Mouse (Mus musculus): ENCODE results near the gene Calm2. TPM values are rescaled to one million over a fixed set of nuclear protein-coding genes. Genes with fewer than 3 reads are reported as not detected.
A peak's percentile ranks its signal among the peaks of the same experiment; 100 is the strongest.

Gene Calm2
- total and polyA plus RNA-seq, 2 experiments from 2014 or later = 841 to 3,128 TPM

DNA sequence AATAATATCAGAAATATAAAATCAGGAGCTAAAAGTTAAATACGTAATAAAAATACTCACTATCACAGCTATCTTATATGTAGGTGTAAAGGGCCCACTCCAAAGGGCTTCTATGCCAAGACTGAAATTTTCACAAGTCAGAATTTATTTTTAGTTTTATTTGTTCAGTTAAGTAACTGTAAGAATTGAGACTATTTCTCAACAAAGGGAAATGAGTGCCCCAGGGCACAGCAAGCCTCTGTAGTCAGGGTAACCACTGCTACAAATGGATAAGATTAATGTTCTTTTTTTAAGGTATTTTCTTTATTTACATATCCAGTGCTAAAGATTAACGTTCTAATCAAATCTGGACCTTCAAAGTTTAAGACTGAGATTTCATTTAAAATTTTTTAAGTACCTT, 7.3 kb downstream of the Calm2 start:
- H3K4me1 ChIP-seq (ENCODE audit: insufficient read depth, low read length) = peaks cover 22% of the 10 kb centered on the region
- ATAC-seq = no peak
- H3K36me3 ChIP-seq (ENCODE audit: insufficient read depth, low read length) = peaks cover 5% of the 10 kb centered on the region; the same call in 1 of the 2 replicates
- no peaks in the 10 kb centered on the region for H3K9me3 ChIP-seq (ENCODE audit: low read length)
- no peaks in the 10 kb centered on the region for H3K27me3 ChIP-seq (ENCODE audit: insufficient read depth, low read length)
- H3K4me3 ChIP-seq (ENCODE audit: low read length) = no peak overlapping the region
- H3K4me2 ChIP-seq (ENCODE audit: low read depth, low read length) = no peak overlapping the region
- no peak overlapping the region for H3K27ac ChIP-seq
- no peak for DNase-seq (ENCODE audit: low spot score)
- WGBS = 83% methylated on average over 2 of the region's 2 CpGs
- no peak overlapping the region for H3K9ac ChIP-seq (replicated peaks; ENCODE audit: low read length)
- TF ChIP-seq CTCF (IDR thresholded peaks at IDR 0.05; ENCODE audit: low read depth) = no peak

DNA sequence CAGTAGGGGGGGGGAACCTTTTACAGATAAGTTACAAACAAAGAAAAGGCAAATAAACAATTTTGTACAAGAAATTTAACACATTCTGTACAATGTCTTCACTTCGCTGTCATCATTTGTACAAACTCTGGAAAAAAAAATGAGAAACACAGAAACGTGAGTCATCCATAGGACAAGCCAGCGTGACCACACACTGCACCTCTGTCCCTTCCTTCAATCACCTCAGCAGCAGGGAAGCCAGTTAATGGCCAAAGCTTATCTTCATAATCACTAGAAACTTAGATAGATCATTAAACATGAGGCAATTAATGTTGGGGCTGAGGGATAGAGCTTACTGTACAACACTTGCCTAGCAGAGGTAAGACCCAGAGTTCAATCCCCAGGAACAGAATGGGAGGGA, 12.8 kb downstream of the Calm2 start:
- Histone ChIP-seq H3K9ac (replicated peaks; ENCODE audit: low read length) (no peak overlapping the region), H3K4me1 (ENCODE audit: insufficient read depth, low read length) (no peaks in the 10 kb centered on the region), H3K4me2 (ENCODE audit: low read depth, low read length) (no peak overlapping the region), H3K4me3 (ENCODE audit: low read length) (no peak overlapping the region), H3K36me3 (ENCODE audit: insufficient read depth, low read length) (peaks cover 33% of the 10 kb centered on the region), H3K9me3 (ENCODE audit: low read length) (no peaks in the 10 kb centered on the region), H3K27ac (no peak overlapping the region), H3K27me3 (ENCODE audit: insufficient read depth, low read length) (no peaks in the 10 kb centered on the region)
- TF ChIP-seq CTCF (IDR thresholded peaks at IDR 0.05; ENCODE audit: low read depth) = no peak
- WGBS = 91% methylated on average over 3 of the region's 3 CpGs
- DNase-seq (ENCODE audit: low spot score) (no peak), ATAC-seq (no peak)

DNA sequence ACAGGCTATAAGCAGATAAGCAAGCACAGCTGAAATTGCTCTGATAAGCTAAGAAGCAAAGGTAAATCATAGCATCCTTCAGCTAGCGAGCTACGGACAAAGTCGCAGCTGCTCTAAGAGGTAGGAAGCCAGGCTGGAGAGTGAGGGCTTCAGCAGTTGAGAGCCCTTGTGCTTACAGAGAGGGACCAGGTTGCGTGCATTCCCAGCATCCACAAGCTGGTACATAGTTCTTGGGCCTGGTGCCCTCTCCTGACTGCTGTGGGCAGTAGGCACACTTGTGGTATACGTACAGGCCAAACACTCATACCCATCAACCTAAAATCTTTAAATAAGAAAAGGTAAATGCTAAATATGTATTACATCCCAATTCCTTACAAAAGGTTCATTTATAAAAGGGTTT, 14.0 kb downstream of the Calm2 start:
- Histone ChIP-seq H3K9ac (replicated peaks; ENCODE audit: low read length) (no peak overlapping the region), H3K4me1 (ENCODE audit: insufficient read depth, low read length) (no peaks in the 10 kb centered on the region), H3K9me3 (ENCODE audit: low read length) (no peaks in the 10 kb centered on the region), H3K36me3 (ENCODE audit: insufficient read depth, low read length) (peaks cover 33% of the 10 kb centered on the region), H3K4me3 (ENCODE audit: low read length) (no peak overlapping the region), H3K27ac (no peak overlapping the region), H3K27me3 (ENCODE audit: insufficient read depth, low read length) (no peaks in the 10 kb centered on the region), H3K4me2 (ENCODE audit: low read depth, low read length) (no peak overlapping the region)
- 96% methylated on average over 5 of the region's 5 CpGs for WGBS
- DNase-seq (ENCODE audit: low spot score) (no peak), ATAC-seq (no peak)
- TF ChIP-seq CTCF (IDR thresholded peaks at IDR 0.05; ENCODE audit: low read depth) = no peak

DNA sequence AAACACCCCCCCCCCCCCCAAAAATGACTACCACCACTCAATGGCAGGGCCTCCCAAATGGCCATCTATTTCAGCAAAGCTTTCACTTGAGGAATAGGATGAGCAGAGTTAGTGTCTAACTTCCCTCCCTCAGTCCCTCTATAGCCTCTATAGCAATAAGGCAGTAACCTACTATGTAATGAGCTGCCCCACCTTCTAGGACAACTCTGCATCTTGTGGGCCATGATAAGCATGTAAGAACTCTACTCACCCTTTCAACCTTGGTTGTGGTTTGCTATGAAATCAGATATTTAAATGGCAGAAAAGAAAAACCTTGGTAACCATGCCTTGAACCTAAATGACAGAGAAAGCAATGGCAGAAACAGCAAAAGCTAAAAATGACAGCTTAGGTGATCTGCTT, 14.4 kb downstream of the Calm2 start:
- Histone ChIP-seq H3K27ac (no peak overlapping the region), H3K27me3 (ENCODE audit: insufficient read depth, low read length) (no peaks in the 10 kb centered on the region), H3K9ac (replicated peaks; ENCODE audit: low read length) (no peak overlapping the region), H3K4me2 (ENCODE audit: low read depth, low read length) (no peak overlapping the region), H3K36me3 (ENCODE audit: insufficient read depth, low read length) (peaks cover 33% of the 10 kb centered on the region), H3K9me3 (ENCODE audit: low read length) (no peaks in the 10 kb centered on the region), H3K4me3 (ENCODE audit: low read length) (no peak overlapping the region), H3K4me1 (ENCODE audit: insufficient read depth, low read length) (no peaks in the 10 kb centered on the region)
- DNase-seq (ENCODE audit: low spot score) (no peak), ATAC-seq (no peak)
- TF ChIP-seq CTCF (IDR thresholded peaks at IDR 0.05; ENCODE audit: low read depth) = no peak

DNA sequence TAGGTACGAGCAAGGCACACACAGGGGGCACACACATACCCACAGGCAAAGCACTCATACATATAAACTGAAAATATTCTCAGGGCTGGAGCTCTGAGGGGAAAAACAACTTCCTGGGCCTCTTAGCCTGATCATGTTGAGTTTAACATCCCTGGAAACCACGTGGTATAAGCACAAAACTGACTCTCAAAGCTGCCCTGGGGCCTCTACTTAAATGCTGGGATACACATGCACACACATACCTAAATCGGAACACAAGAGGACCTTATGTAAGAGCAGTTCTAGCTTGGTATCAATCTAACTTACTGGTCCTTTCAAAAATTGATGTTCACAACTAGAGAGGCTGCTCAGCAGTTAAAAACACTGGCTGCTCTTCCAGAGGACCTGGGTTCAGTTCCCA, 17.3 kb downstream of the Calm2 start:
- H3K4me2 ChIP-seq (ENCODE audit: low read depth, low read length) = no peak overlapping the region
- no peaks in the 10 kb centered on the region for H3K27me3 ChIP-seq (ENCODE audit: insufficient read depth, low read length)
- no peak overlapping the region for H3K4me3 ChIP-seq (ENCODE audit: low read length)
- no peak overlapping the region for H3K27ac ChIP-seq
- no peak for DNase-seq (ENCODE audit: low spot score)
- ATAC-seq = no peak
- H3K9ac ChIP-seq (replicated peaks; ENCODE audit: low read length) = no peak overlapping the region
- no peak for TF ChIP-seq CTCF (IDR thresholded peaks at IDR 0.05; ENCODE audit: low read depth)
- WGBS = 84% methylated on average over 3 of the region's 3 CpGs
- peaks cover 28% of the 10 kb centered on the region for H3K36me3 ChIP-seq (ENCODE audit: insufficient read depth, low read length)
- H3K4me1 ChIP-seq (ENCODE audit: insufficient read depth, low read length) = no peaks in the 10 kb centered on the region
- H3K9me3 ChIP-seq (ENCODE audit: low read length) = no peaks in the 10 kb centered on the region

DNA sequence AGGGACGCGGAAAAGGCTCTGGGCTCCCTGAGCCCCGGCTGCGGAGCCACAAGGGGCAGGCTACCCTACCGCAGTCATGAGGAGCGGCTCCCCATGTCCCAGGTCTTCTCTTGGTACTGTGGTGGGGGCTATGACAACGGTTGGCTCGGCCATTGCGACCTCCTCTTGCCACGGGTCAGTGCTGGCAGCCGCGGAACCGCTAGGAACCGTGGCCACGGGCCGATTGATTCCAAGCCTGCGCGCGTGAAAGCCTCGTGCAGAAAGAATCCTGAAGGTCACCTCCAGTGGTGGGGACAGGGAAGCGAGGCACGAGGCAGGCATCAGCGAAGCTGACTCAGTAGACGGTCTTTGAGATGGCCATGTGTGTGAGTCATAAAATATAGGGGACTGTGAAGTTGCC, 19.2 kb downstream of the Calm2 start, which contains the start of gene Stpg4:
Gene Stpg4 (minus strand): TSS at position 231 of the 400 bp plus-strand sequence.
- ATAC-seq (0 out of 2 replicates have a peak, but pooled peaks have one; percentile 32), DNase-seq (ENCODE audit: low spot score) (no peak)
- no peak within 1 kb of the TSS for H3K4me3 ChIP-seq (ENCODE audit: low read length)
- no peaks in the 10 kb centered on the region for H3K27me3 ChIP-seq (ENCODE audit: insufficient read depth, low read length)
- no peaks in the 10 kb centered on the region for H3K4me1 ChIP-seq (ENCODE audit: insufficient read depth, low read length)
- no peaks in the 10 kb centered on the region for H3K9me3 ChIP-seq (ENCODE audit: low read length)
- WGBS = 48% methylated on average over 24 of the region's 24 CpGs
- no peak within 1 kb of the TSS for H3K27ac ChIP-seq
- TF ChIP-seq CTCF (IDR thresholded peaks at IDR 0.05; ENCODE audit: low read depth) = no peak
- H3K4me2 ChIP-seq (ENCODE audit: low read depth, low read length) = no peak within 1 kb of the TSS
- H3K9ac ChIP-seq (replicated peaks; ENCODE audit: low read length) = no peak within 1 kb of the TSS
- peaks cover 17% of the 10 kb centered on the region for H3K36me3 ChIP-seq (ENCODE audit: insufficient read depth, low read length)

DNA sequence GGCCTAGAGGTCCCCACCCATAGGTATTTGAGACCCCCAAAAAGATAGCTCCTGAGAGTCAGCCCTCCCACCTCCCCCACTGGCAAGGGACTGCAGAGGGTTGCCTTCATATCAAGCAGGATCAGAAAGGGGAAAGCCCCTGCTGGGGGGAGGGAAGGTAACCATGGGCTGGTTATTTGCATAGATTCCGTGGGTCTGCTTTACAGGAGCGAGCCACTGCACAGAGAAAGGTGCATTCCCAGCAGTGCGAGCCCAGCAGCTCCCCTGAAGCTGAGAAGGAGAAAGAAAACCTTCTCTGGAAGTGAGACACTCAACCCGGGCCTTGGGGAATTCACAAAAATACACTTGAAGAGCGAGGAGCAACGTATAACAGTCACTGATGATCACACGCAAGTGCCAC, 28.7 kb downstream of the Calm2 start:
- no peaks in the 10 kb centered on the region for H3K27me3 ChIP-seq (ENCODE audit: insufficient read depth, low read length)
- no peak for DNase-seq (ENCODE audit: low spot score)
- H3K9me3 ChIP-seq (ENCODE audit: low read length) = no peaks in the 10 kb centered on the region
- H3K27ac ChIP-seq = no peak overlapping the region
- no peak overlapping the region for H3K9ac ChIP-seq (replicated peaks; ENCODE audit: low read length)
- no peak for ATAC-seq
- H3K4me2 ChIP-seq (ENCODE audit: low read depth, low read length) = no peak overlapping the region
- H3K4me1 ChIP-seq (ENCODE audit: insufficient read depth, low read length) = no peaks in the 10 kb centered on the region
- no peaks in the 10 kb centered on the region for H3K36me3 ChIP-seq (ENCODE audit: insufficient read depth, low read length)
- H3K4me3 ChIP-seq (ENCODE audit: low read length) = no peak overlapping the region
- 77% methylated on average over 7 of the region's 7 CpGs for WGBS
- no peak for TF ChIP-seq CTCF (IDR thresholded peaks at IDR 0.05; ENCODE audit: low read depth)
